Mouse (Mus musculus) kidney, adult 2 months (tissue): ENCODE measurements around the gene Fxr2.

Source experiments
- CTCF ChIP-seq: fragments of 200-500 bp; conservative IDR thresholded peaks from 2 replicates; pipeline ENCODE4 v1.5.1; 2011; ENCODE audit warnings: low read depth, mild to moderate bottlenecking, control low read depth, low read length, moderate library complexity, mixed read lengths; ENCODE audit not compliant: insufficient read depth, insufficient read length
- POLR2A ChIP-seq: fragments of 200-500 bp; IDR thresholded peaks from one replicate; pipeline ENCODE4 v1.6.1; 2011; ENCODE audit warnings: low read depth, low read length, control low read depth

- TF ChIP-seq CTCF (no peak), POLR2A (no peak)
These were observed 37.9 kb upstream of the Fxr2 start for GRCm38 (mm10) chr11:69594853-69595252.
